Mouse (Mus musculus) adrenal gland, postnatal 36 days (tissue): Measurements from ENCODE around the gene Ddit4l. TPM values are rescaled to one million over a fixed set of nuclear protein-coding genes. Genes with fewer than 3 reads are reported as not detected.
A peak's percentile ranks its signal among the peaks of the same experiment; 100 is the strongest.
"Not testable (repeated sequence)": the region's sequence is repeated elsewhere in the genome, so short reads cannot be mapped to it uniquely, and the experiment has no call there.

ENCODE experiments used
- DNase-seq, 2 experiments: peaks; one replicate each; pipeline ENCODE4 v3.0.0; 2021; ENCODE audit warnings: mixed read lengths in 1 of 2
- long read RNA-seq, 2 experiments: library from polyadenylated mRNA; stranded (forward); transcript quantifications; one replicate each; pipeline ENCODE4 v2.0.0; 2021; ENCODE audit warnings: borderline sequencing depth in 2 of 2
- total RNA-seq, 2 experiments: library from RNA; stranded (reverse); gene quantifications; 2 replicates each; pipeline ENCODE4 v1.2.3; 2021

Ddit4l gene
- total RNA-seq: under 1 TPM; 0.36 to 0.89 TPM
- long read RNA-seq, experiment 1, partial matches to known transcripts: 0 of 1 reads
- long read RNA-seq, experiment 1, other reads (novel, unspliced or antisense): 0 of 1 reads
- long read RNA-seq, experiment 2: 0 reads

DNA sequence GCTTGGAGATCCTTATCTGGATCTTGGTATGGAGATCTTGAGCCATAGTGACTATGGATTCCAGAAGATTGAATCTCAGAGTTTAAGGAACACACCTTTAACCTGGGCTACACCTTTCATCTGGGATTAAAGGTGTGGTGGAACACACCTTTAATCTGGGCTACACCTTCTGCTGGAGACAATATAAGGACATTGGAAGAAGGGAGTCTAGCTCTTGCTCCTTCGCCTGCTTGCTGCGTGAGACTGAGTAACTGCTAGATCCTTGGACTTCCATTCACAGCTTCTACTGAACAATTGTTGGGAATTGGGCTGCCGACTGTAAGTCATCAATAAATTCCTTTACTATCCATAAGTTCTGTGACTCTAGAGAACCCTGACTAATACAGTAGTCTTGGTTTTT, at the start of gene Ddit4l:
Ddit4l (plus strand) TSS at position 301 of the 400 bp plus-strand sequence.
- DNase-seq: not testable (repeated sequence)

DNA sequence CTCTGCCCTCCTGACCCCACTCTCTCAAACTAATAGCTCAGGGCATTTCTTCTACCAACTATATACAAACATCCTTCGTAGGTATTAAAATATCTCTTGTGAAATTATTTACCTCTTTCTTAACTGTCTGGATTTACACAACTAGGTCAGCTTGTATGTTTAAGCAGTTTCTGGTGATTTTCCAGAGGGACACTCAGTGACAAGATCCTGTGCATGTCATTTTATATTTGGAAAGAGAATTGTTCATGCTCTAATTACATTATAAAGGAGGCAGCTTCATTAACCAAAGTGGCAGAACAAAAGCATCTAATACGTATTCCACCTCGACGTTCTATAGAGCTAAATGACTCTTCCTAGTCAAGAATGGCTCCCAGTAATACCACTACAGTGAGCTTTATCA, 45.3 kb upstream of the Ddit4l start:
- no peak for DNase-seq

DNA sequence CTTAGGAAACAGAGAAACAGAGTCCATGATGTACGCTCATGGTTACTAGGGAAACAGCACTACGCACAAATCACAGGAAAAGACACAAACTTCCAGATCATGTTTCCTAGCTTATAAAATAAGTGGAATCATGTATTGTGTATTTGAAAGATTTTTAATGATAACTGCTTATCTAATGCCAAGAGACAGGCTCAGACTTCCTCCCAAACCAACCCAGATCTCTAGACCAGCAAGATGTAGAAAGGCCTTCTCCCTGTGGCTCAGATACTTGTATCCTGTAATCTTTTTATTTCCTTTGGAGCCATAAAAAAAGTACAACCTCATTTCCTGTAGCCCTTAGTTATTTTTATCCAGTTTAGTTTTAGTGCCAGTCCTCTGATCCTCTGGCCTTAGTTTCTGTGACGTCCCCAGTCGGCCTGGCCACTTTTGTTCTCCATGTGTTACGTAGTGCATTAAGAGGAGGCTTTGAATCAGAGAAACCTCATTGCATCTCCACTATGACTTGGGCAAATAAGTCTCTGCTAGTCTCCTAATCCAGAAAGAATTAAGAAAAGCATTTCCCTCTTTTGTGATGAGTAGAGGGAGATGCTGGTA, 34.9 kb upstream of the Ddit4l start:
- no peak for DNase-seq

DNA sequence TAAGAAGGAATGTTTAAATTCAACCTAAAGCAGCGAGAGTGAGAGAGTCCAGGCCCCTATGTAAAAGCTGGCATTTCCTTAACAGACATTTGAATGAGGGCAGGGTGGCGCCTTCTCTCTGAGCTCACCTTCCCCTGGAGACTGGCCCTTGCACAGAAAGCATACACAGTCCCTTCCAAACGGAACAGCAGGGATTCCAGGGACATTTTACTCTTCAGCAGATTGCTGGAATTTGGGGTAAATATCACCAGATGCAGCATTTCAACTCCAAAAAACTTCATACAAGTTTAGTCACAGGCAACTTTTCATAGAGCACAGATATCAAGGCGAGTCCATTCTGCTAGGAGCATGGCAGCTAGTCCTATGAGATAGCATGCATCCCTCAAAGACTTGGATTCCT, 31.6 kb upstream of the Ddit4l start:
- DNase-seq: no peak

DNA sequence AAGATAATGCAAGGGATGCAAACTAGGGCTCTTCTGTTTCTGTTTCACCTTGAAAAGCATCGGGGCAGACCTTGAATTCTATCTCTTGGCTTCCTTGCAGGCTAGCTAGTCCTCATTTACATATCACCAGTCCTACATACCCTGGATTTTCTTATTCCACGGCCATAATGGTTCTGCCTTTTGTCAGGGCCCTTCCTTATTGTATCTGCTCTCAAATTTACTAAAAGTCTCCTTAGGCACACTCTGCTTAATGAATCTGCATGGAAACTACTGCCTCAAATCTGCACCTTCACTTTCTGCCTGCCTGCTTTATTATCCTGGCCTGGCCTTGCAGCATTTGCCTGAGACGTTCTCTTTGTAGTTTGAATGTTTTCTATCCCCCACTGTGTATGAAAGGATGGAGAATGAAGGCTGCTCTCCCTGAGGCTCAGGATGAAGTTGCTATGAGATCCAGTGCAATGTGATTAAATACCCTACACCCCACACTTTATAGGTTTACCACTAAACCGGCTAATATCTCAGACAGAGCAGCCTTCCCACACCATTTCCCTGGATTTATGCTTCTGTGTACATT, 27.0 kb upstream of the Ddit4l start:
- no peak for DNase-seq

DNA sequence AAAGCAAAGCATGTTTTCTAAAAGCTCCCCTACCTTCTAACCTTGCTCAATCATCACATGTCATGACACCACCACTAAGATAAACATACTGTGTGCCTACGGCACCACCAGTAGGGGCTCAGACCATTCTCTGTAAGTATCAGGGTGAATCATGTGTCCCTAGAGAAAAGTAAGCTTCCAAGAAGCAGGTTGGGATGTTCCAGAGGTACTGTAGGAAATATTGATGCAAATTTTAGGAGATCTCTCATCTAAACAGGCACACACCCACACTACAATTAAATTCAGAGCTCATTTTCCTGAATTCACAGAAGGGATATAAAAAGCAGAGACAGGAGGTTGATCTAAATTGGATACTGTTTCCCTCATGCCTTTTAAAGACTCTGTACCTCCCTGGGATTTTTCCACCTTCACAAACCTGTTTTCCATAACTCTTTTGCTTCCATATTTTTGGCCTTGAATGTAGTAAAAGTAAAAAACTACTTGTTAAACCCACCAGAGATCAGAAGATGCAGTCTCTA, 12.4 kb upstream of the Ddit4l start:
- DNase-seq: no peak

DNA sequence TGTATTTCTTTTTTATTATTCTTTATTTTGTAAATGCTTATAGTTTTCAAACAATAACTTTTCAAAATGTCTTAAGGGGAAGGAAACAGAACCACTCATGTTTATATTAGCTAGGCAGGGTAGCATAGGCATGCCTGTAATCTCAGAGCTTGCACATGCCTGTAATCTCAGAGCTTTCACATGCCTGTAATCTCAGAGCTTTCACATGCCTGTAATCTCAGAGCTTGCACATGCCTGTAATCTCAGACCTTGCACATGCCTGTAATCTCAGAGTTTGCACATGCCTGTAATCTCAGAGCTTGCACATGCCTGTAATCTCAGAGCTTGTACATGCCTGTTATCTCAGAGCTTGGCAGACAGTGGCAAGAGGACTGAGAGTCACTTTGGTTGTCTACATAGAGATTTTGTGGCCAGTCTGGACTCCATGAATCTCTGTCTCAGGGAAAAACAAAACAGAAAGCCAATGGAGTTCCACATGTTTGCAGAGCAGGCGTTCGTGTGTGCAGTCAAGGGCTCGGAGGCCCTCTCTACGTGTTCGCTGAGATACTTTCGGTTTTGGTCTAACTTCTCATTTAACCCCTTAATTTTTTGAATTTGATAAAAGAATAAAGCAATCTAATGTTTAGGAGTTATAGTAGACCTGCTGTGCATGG, 10.8 kb upstream of the Ddit4l start:
- DNase-seq: no peak

DNA sequence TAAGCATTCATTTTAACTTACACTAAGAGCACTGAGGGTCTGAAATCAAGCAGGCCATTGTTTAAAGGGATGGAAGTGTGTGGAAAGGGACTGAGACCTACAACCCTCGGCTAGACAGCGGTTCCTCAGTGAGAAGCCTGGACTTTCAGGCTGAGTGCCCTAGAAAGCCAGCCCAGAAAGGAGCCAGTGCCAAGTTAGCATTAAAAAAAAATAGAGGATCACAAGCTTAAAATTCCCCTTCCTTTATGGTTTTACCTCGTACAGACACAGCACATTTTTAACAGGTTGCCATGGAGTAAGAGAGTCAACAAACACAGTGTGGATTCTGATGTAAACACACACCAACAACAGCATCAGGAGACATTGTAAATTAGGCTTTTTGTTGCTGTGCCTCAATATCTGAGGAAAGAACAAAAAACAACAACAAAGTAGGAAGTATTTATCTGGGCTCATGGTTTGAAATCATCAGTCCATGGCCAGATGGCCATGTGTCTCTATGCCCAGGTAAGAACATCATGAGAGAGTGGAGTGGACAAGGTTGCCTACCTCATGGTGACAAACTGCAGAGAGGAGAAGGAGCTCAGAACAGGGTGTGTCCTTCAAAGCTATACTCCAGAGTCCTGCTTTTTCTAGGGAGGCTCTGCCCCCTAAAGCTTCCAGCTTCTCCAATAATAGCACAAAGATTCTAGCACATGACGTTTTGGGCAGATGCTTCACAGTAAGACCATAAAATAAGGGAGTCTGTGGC, 10.1 kb upstream of the Ddit4l start:
- DNase-seq: no peak

DNA sequence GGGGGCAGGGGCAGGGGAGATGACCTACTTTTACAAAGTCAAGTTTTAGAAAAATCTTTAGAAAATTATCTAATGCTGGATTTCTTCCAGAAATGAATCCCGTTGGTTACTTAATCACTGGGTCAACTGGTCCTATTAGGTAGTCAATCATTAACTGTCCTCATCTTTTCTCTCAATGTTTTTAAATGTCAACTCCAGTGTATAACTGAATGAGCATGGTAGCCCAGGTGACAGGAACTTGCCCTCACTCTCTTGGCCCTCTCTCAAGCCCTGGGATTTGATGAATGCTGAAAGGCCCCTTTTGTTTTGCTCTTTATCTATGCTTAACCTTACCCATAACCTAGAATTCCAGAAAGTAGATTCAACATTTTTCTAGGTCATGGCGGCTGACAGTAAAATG, 9.4 kb upstream of the Ddit4l start:
- no peak for DNase-seq

DNA sequence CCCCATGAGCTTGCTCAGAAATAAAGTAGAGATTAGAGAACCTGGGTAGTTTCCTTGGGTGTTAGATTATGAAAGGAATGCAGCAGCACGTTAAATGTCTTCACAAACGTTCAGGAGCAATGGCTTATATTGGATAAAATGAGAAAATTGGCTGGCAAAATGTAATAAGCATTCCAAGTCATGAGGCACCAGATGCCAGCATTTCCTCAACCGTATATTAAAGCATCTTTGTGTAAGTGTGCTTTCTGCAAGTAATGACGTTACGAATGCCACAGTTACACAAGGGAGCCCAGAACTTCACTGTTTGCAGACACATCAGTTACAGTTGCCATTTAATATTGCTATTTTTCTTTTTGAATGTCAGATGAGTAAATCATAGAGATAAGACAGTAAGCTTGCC, 872 bp upstream of the Ddit4l start:
- no peak for DNase-seq

DNA sequence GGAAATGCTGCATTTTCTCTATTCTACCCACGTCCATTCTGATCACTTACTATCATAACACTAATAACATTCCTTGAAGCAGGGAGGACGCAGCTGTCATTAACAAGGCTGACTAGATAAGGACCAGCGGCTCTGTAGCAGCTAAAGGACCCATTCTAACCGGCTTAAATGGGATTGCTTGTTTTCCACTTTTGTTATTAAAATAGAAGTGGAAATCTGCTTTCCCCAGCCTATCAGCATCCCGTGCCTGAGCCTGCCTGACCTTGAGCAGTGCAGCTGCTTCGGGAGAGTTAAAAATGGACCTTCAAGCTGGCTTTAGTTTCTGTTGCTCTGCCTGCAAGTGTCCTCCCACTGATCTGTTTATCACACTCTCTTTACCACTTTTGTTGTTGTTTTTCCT, 679 bp downstream of the Ddit4l start:
- DNase-seq: peak in 1 of 2 experiments; percentile 8

DNA sequence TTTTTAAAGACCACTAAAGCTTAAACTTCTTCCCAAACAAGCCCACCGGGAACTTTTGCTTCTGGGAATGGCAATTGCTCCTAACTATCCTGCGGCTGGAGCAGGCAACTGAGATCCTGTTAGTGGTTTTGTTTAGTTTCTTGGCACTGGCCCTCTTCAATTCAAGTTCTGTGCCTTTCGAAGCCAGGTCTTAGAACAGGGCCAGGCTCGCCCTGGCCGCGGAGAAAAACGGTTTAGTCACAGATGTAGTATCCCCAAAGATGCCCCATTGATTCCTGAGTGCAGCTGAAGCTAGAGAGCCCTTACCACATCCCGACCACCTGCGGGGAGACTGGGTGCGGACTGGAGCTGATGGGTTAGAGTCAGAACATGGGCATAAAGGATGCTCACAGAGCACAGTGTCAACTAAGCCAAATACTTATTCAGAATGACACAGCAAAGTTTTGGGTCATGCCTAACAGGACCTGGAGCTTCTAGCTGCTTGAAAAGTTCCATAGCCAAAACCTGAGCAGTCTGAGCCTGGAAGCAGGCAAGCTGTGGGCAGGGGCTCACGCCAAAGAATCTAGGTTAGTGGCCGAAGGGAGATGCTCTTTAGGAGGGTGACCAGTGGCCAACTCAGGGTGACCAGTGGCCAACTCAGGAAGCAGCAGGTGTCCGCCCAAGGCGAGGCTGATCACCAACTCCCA, 1.6 kb downstream of the Ddit4l start:
- DNase-seq: no peak

DNA sequence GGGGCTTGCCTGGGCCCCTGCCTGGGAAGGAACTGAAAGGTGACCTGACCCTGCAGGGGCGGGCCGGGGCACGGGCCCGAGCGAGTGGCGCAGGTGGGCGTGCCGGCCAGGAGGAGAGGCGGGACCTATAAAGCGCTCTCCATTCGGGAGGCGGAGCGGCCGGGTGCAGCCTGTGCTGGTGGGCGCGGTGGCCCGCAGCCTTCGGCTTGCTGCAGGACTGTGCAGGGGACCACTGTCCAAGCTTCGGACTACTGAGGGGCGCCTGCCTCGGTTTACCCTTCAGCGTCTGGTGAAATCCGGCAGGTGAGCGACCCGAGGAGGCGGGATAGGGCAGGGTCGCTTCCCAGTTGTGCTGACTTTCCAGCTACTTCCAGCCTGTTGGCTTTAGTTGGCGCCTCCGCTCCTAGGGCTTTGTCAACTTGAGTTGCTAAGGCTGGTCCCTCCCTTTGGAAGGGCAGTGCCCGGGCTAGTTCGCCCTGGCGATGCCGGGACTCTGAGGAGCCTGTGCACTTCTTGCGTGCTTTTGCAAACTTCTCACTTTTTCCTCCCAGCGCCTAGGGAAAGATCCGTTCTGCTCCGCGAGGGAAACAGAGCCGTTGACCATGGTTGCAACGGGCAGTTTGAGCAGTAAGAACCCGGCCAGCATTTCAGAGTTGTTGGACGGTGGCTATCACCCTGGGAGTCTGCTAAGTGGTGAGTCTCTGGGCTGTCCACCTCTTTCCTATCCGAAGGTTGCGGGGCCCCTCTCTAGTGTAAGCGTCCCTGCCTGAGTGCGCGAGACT, 2.4 kb downstream of the Ddit4l start:
- peak; percentile 69 to 73 for DNase-seq

DNA sequence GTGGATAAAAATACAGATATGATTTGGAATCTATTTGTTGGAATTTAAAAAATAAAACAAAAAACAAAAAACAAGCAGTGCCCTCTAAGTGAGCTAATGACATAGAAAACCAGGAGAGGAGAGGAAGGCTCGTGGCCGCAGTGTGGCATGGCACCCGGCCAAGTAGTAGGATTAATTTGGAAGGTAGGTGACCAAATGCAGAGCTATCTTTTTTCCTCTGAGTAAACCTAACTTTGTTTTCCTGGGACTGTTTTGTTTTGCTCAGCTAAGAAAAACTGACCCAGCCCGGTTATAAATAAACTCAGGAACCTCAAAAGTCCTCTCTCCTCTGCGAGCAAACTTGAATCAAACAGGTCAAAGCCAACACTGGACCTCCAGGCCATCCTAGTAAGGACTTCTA, 3.6 kb downstream of the Ddit4l start:
- DNase-seq: no peak

DNA sequence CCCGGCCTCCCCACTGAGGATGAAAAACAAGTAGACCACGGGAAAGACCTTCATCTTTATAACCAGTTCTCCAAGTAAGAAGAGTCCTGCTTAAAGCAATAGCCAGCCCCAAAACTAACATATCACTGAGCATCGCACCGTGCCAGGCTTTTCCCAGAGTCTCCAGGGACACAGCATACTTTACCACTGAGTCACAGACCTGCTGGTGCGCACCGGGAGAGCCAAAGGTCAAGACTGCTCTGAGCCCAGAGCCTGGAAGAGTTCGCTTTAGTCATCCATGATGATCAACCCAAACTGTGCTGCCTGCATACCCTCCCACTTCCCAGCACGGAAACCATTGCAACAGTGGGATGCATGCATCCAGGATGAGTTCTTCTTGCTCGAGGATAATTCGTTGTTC, 12.3 kb downstream of the Ddit4l start:
- peak in 1 of 2 experiments; percentile 14 for DNase-seq

DNA sequence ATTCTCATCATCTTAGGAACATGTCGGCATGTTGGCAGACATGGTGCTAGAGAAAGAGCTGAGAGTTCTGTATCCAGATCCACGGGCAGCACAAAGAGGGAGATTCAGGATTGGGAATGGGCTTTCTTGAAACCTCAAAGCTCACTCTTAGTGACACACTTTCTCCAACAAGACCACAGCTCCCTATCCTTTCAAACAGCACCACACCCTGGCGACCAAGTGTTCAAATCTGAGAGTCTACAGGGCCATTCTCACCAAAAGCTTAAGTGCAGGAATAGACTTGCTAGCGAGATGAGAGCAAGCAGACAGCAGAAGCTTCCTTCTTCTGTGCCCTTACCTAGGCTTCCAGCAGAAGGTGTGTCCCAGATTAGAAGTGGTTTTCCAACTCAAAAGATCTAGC, 15.2 kb downstream of the Ddit4l start:
- no peak for DNase-seq

DNA sequence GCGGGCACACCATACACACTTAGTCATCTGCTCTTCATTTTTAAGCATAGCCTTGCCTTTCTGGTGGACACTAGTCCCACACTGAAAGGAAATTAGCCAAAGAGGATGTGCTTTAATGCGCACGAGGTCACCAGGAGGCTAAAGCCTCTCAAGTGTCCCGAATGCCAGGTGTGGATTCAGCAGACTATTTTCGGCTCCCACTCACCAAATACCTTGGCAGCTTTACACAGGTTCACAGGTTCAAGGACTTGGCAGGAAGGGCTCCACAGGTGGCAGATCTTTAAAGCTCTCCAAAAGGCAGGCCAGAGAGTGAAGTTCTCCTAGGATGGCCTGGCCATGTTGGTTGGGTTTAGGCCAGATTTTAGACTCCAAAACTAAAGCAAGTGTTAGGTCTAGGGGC, 19.8 kb downstream of the Ddit4l start:
- DNase-seq: no peak

DNA sequence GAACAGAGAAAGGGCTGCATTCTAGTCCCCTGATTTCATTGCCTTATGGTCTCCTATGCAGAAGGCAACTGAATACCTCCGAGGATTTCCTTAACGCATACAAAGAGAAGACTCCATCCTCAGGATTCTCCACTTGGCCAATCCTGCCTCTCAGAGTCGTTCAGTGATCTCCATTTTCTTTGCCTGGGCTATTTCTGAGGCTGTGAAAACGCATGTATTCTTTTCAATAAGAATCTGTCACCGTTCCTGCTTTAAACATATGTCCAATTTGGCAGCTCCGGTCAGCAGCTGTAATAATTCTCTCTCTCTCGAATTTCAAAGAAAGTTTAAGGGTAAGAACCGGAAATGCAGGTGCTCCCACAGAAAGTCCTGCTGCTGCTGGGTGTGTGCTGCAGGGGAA, 20.7 kb downstream of the Ddit4l start:
- no peak for DNase-seq

DNA sequence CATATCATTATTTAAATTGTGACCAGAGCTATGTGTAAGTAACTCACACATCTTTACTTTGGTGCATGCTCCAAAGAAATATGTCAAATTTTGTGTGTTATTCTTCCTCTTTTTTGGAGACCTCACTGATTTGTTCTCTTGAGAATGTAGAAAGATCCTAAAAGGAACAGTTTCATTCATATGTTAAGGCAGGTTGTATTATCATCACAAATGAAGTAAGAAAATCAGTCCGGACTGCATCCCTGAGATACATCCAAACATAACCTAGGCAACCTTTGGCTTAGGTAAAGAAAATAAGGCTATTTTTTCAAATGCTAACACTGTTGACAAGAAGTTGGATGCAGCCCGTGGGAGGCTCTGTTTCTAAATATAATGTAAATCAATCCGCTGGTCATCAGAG, 21.2 kb downstream of the Ddit4l start:
- DNase-seq: no peak

DNA sequence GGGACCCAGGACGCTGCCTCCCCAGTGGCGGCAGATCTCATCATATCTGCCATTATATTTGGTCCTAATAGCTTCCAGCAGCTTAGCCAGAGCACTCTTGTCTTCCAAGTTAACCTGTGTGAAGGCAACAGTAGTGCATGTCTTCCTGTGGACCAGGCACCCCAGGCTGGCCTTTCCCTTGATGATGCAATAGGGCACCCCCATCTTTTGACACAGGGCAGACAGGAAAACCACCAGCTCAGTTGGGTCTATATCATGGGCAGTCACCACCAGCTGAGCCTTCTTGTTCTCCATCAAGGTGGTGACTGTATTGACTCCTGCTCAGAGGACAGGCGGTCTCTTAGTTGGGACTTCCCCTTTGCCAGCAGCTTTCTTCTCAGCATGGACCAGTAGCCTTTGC, 22.7 kb downstream of the Ddit4l start:
- no peak for DNase-seq

DNA sequence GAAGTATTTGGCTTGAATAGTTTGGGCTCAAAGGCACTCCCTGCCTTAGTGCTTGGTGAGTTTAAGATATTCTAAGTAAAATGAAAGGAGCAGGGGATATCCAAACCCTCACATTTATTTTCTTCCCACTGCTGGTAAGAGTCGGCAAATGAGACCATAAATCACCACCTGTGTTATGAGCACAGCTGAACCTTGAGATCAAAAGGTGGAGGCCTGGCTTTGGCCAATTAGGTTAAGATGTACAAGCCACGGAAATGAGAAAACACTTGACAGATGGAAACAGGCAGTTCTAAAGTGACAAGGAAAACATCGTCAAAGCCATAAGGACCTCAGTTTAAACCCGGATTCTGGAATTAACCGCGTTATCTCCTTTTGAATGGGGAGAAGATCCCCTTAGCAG, 23.5 kb downstream of the Ddit4l start:
- DNase-seq: no peak
